Comparison of ENCODE assay signal across 9 mouse cellular contexts in the genomic region with DNA sequence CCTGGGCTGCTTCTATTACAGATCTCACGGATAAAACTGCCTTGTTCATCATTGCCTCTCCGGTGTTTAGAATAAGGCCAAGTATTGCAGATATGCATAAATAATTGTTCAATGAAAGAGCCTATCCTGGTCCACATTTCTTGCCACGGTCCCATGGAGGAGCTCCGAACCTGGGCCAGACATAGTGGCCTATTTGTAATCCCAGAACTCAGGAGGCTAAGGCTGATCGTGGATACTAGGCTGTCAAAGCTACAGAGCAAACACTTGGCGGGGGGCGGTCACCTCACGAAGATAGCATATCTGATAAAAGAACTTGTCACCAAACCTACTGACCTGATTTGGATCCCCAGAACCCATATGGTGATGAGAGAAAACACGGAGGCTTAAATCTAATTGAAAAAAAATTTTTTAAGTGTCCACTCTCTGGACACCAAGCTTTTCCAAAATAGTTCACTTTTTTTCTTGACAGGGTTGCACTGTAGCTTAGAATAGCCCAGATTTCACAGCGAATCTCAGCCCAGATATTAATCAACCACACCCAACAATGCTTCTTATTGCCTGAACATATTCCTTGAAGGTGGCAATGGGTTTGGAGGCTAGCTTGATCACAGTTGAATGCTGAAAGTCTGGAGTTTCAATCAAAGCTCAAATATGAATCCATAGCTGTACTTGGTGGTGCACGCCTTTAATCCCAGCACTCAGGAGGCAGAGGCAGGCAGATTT. TPM values are rescaled to one million over a fixed set of nuclear protein-coding genes. Genes with fewer than 3 reads are reported as not detected.
DNase-seq lines count a peak whose midpoint lies in the region; ATAC-seq and TF ChIP-seq lines count a peak whose summit lies in the region.
"Had no signal": no experiment of that assay in that cellular context is flagged by ENCODE, and none has a peak within 500 bp of the region (broad histone marks: within the 10 kb centered on the region; RNA-seq: fewer than 3 reads in every experiment).

No protein-coding gene starts in this region.

- no peaks in the 10 kb centered on the region for H3K27me3 ChIP-seq in embryonic facial prominence, embryonic 12.5 days
- no peaks in the 10 kb centered on the region for H3K27me3 ChIP-seq in hindbrain, embryonic 16.5 days (replicated peaks; ENCODE audit: control insufficient read depth, insufficient read depth, low read length)
- H3K27me3 ChIP-seq in midbrain, embryonic 16.5 days (ENCODE audit: control insufficient read depth, insufficient read depth, low read depth, low read length), result no peaks in the 10 kb centered on the region

- H3K36me3 ChIP-seq in embryonic facial prominence, embryonic 12.5 days, result peaks cover 54% of the 10 kb centered on the region
- H3K36me3 ChIP-seq in hindbrain, embryonic 16.5 days (ENCODE audit: control insufficient read depth, insufficient read depth, low read length), result peaks cover 29% of the 10 kb centered on the region
- H3K36me3 ChIP-seq in midbrain, embryonic 16.5 days (ENCODE audit: control insufficient read depth, insufficient read depth, low read length), result peaks cover 23% of the 10 kb centered on the region

- H3K27ac ChIP-seq in left cerebral cortex, adult 2 months, result peak overlapping the region; percentile 34
- H3K27ac ChIP-seq in embryonic facial prominence, embryonic 12.5 days, result peak overlapping the region; percentile 96
- peak overlapping the region; percentile 93 for H3K27ac ChIP-seq in hindbrain, embryonic 16.5 days (ENCODE audit: low read depth, low read length)
- peak overlapping the region; percentile 87 for H3K27ac ChIP-seq in midbrain, embryonic 16.5 days (ENCODE audit: low read length)

- peak overlapping the region; percentile 97 for H3K4me3 ChIP-seq in left cerebral cortex, adult 2 months
- peak overlapping the region; percentile 93 for H3K4me3 ChIP-seq in embryonic facial prominence, embryonic 12.5 days
- peak overlapping the region; percentile 89 for H3K4me3 ChIP-seq in hindbrain, embryonic 16.5 days (ENCODE audit: low read length)
- peak overlapping the region; percentile 67 for H3K4me3 ChIP-seq in midbrain, embryonic 16.5 days (ENCODE audit: low read depth, low read length)

- peak overlapping the region; percentile 48 for H3K9ac ChIP-seq in embryonic facial prominence, embryonic 12.5 days
- peak overlapping the region; percentile 87 for H3K9ac ChIP-seq in hindbrain, embryonic 16.5 days (ENCODE audit: low read depth, low read length)
- H3K9ac ChIP-seq in midbrain, embryonic 16.5 days (ENCODE audit: low read depth, low read length), result peak overlapping the region; percentile 71

- no peaks in the 10 kb centered on the region for H3K9me3 ChIP-seq in embryonic facial prominence, embryonic 12.5 days
- H3K9me3 ChIP-seq in hindbrain, embryonic 16.5 days (ENCODE audit: control insufficient read depth, low read length), result no peaks in the 10 kb centered on the region
- no peaks in the 10 kb centered on the region for H3K9me3 ChIP-seq in midbrain, embryonic 16.5 days (replicated peaks; ENCODE audit: control insufficient read depth, low read length, poor library complexity, severe bottlenecking)

- no peak for TF ChIP-seq CTCF in left cerebral cortex, adult 2 months (IDR thresholded peaks at IDR 0.05)

- H3K4me1 ChIP-seq in embryonic facial prominence, embryonic 12.5 days, result peaks cover 27% of the 10 kb centered on the region
- peaks cover 40% of the 10 kb centered on the region for H3K4me1 ChIP-seq in hindbrain, embryonic 16.5 days (ENCODE audit: control insufficient read depth, insufficient read depth, low read depth, low read length)
- H3K4me1 ChIP-seq in midbrain, embryonic 16.5 days (ENCODE audit: control insufficient read depth, insufficient read depth, low read length), result peaks cover 29% of the 10 kb centered on the region

- DNase-seq in left cerebral cortex, adult 2 months (ENCODE audit: extremely low spot score in 1 of 2, low spot score in 2 of 2), result no peak
- no peak for DNase-seq in left cerebral cortex, adult 18-20 months (ENCODE audit: low spot score in 2 of 2)
- no peak for DNase-seq in cerebellum, postnatal 36 days
- DNase-seq in left cerebral cortex, adult 11 months (ENCODE audit: low spot score), result no peak
- DNase-seq in ovary, postnatal 36 days (ENCODE audit: low spot score), result no peak

- 0 out of 2 replicates have a peak, but pooled peaks have one; percentile 13 for ATAC-seq in embryonic facial prominence, embryonic 12.5 days (ENCODE audit: insufficient number of reproducible peaks, insufficient read depth, low FRiP score, low TSS enrichment)
- peak; percentile 8 for ATAC-seq in hindbrain, embryonic 16.5 days
- peak; percentile 40 for ATAC-seq in midbrain, embryonic 16.5 days

- intact Hi-C loops in left cerebral cortex, adult 2 months (cut with DNase I), result loop anchor here (10.0 kb wide), 1 partner anchor 288 kb away; a partner anchor contains a TSS

- 26% methylated on average over 11 of the region's 11 CpGs for WGBS in embryonic facial prominence, embryonic 12.5 days
- WGBS in hindbrain, embryonic 16.5 days, result 29% methylated on average over 11 of the region's 11 CpGs
- 29% methylated on average over 11 of the region's 11 CpGs for WGBS in midbrain, embryonic 16.5 days

- H3K4me2 ChIP-seq in embryonic facial prominence, embryonic 12.5 days (replicated peaks), result peak overlapping the region; percentile 74
- peak overlapping the region; percentile 83 for H3K4me2 ChIP-seq in hindbrain, embryonic 16.5 days (ENCODE audit: low read length)
- H3K4me2 ChIP-seq in midbrain, embryonic 16.5 days (ENCODE audit: low read length), result peak overlapping the region; percentile 83

RNA-seq across cellular contexts. Expression of a gene that starts 0.6 kb away (rescaled TPM):
- total RNA-seq in left cerebral cortex, adult 2 months (2021), result 10 to 100 TPM; 50.4 TPM
- 10 to 100 TPM; 48.3 to 48.5 TPM for total RNA-seq in left cerebral cortex, adult 18-20 months (2021)
- 362 and 385 TPM in 2 replicates for polyA plus RNA-seq in embryonic facial prominence, embryonic 12.5 days (2016; fragmentation: Nextera tagmentation; extraction: Ambion mirVana)
- 157 and 165 TPM in 2 replicates for polyA plus RNA-seq in hindbrain, embryonic 16.5 days (2015; fragmentation: Nextera tagmentation; extraction: Ambion mirVana)
- polyA plus RNA-seq in midbrain, embryonic 16.5 days (2015; fragmentation: Nextera tagmentation; extraction: Ambion mirVana), result 155 and 182 TPM in 2 replicates

RNA-seq across cellular contexts. Expression of a gene that starts 4.6 kb away (rescaled TPM):
- total RNA-seq in left cerebral cortex, adult 2 months (2021), result 10 to 100 TPM; 71.6 to 77.4 TPM
- total RNA-seq in left cerebral cortex, adult 18-20 months (2021), result 10 to 100 TPM; 63.0 to 65.5 TPM
- polyA plus RNA-seq in embryonic facial prominence, embryonic 12.5 days (2016; fragmentation: Nextera tagmentation; extraction: Ambion mirVana), result 1.2 and 2.0 TPM in 2 replicates
- polyA plus RNA-seq in hindbrain, embryonic 16.5 days (2015; fragmentation: Nextera tagmentation; extraction: Ambion mirVana), result 52.8 and 59.4 TPM in 2 replicates
- polyA plus RNA-seq in midbrain, embryonic 16.5 days (2015; fragmentation: Nextera tagmentation; extraction: Ambion mirVana), result 55.0 and 61.1 TPM in 2 replicates
- total RNA-seq: hematopoietic stem cell, adult 5-6 weeks had no signal

RNA-seq across cellular contexts. Expression of a gene that starts 11.6 kb away (rescaled TPM):
- 1 to 10 TPM; 1.1 to 1.2 TPM for total RNA-seq in left cerebral cortex, adult 2 months (2021)
- under 1 TPM; 0.56 to 0.63 TPM for total RNA-seq in left cerebral cortex, adult 18-20 months (2021)
- polyA plus RNA-seq in embryonic facial prominence, embryonic 12.5 days (2016; fragmentation: Nextera tagmentation; extraction: Ambion mirVana), result 0.61 and 0.85 TPM in 2 replicates
- polyA plus RNA-seq in hindbrain, embryonic 16.5 days (2015; fragmentation: Nextera tagmentation; extraction: Ambion mirVana), result 0.29 and 0.55 TPM in 2 replicates
- 0.51 and 0.64 TPM in 2 replicates for polyA plus RNA-seq in midbrain, embryonic 16.5 days (2015; fragmentation: Nextera tagmentation; extraction: Ambion mirVana)
- total RNA-seq: hematopoietic stem cell, adult 5-6 weeks had no signal

RNA-seq across cellular contexts. Expression of a gene that starts 16.1 kb away (rescaled TPM):
- total RNA-seq in left cerebral cortex, adult 2 months (2021), result 100 to 1,000 TPM; 312 to 323 TPM
- total RNA-seq in left cerebral cortex, adult 18-20 months (2021), result 100 to 1,000 TPM; 282 to 325 TPM
- 118 and 119 TPM in 2 replicates for polyA plus RNA-seq in embryonic facial prominence, embryonic 12.5 days (2016; fragmentation: Nextera tagmentation; extraction: Ambion mirVana)
- 187 and 200 TPM in 2 replicates for polyA plus RNA-seq in hindbrain, embryonic 16.5 days (2015; fragmentation: Nextera tagmentation; extraction: Ambion mirVana)
- 162 and 191 TPM in 2 replicates for polyA plus RNA-seq in midbrain, embryonic 16.5 days (2015; fragmentation: Nextera tagmentation; extraction: Ambion mirVana)

RNA-seq across cellular contexts. Expression of a gene that starts 26.7 kb away (rescaled TPM):
- 1 to 10 TPM; 2.4 to 3.4 TPM for total RNA-seq in left cerebral cortex, adult 2 months (2021)
- total RNA-seq in left cerebral cortex, adult 18-20 months (2021), result 1 to 10 TPM; 1.3 to 3.5 TPM
- polyA plus RNA-seq in embryonic facial prominence, embryonic 12.5 days (2016; fragmentation: Nextera tagmentation; extraction: Ambion mirVana), result 1.00 and 1.6 TPM in 2 replicates
- 1.4 and 1.5 TPM in 2 replicates for polyA plus RNA-seq in hindbrain, embryonic 16.5 days (2015; fragmentation: Nextera tagmentation; extraction: Ambion mirVana)
- polyA plus RNA-seq in midbrain, embryonic 16.5 days (2015; fragmentation: Nextera tagmentation; extraction: Ambion mirVana), result 0.95 and 1.5 TPM in 2 replicates

Comparison
In these comparisons a context has a peak if more than half of its experiments do, and no peak if none do; other contexts are left out.
1. H3K27ac ChIP-seq: peak in every context shown above with its lines; median percentile 96 in embryonic facial prominence, embryonic 12.5 days; 93 in hindbrain, embryonic 16.5 days; 87 in midbrain, embryonic 16.5 days; 34 in left cerebral cortex, adult 2 months.
2. RNA of a gene that starts 4.6 kb away (polyA plus RNA-seq): 55.0 to 61.1 TPM in midbrain, embryonic 16.5 days and 52.8 to 59.4 TPM in hindbrain, embryonic 16.5 days; 1.2 to 2.0 TPM in embryonic facial prominence, embryonic 12.5 days; every median in the first group is over 10 times any median in the second.
3. Peak in every context shown above with its lines, with median percentiles within 50 percentile points of each other: H3K4me3 ChIP-seq, ATAC-seq, H3K4me2 ChIP-seq and H3K9ac ChIP-seq.